Mouse (Mus musculus): ENCODE data around the gene Arhgap33.
A peak's percentile ranks its signal among the peaks of the same experiment; 100 is the strongest.

The Arhgap33 gene

DNA sequence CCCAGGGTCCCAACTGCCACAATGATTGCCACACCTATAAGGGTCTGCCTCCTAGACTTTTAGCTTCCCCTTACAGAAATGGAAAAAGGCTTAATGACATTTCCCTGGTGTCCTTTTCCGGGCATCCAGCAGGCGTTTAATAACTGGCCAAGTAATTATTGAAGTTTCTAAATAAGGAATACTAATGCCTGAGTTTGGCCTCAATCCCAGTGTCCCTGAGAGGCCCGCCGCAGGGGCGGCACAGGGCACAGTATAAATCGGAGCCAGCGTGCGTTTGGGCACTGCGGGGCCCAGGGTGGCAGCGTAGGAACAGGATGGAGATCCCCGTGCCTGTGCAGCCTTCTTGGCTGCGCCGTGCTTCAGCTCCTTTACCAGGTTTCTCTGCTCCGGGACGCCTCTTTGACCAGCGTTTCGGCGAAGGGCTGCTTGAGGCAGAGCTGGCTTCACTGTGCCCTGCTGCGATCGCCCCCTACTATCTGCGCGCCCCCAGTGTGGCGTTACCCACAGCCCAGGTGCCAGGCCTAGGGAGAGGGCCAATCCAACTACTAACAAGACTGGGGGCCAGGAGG is 18.2 kb upstream of the Arhgap33 start:
- no peak for DNase-seq (ENCODE audit: extremely low spot score, low read depth, low spot score)

DNA sequence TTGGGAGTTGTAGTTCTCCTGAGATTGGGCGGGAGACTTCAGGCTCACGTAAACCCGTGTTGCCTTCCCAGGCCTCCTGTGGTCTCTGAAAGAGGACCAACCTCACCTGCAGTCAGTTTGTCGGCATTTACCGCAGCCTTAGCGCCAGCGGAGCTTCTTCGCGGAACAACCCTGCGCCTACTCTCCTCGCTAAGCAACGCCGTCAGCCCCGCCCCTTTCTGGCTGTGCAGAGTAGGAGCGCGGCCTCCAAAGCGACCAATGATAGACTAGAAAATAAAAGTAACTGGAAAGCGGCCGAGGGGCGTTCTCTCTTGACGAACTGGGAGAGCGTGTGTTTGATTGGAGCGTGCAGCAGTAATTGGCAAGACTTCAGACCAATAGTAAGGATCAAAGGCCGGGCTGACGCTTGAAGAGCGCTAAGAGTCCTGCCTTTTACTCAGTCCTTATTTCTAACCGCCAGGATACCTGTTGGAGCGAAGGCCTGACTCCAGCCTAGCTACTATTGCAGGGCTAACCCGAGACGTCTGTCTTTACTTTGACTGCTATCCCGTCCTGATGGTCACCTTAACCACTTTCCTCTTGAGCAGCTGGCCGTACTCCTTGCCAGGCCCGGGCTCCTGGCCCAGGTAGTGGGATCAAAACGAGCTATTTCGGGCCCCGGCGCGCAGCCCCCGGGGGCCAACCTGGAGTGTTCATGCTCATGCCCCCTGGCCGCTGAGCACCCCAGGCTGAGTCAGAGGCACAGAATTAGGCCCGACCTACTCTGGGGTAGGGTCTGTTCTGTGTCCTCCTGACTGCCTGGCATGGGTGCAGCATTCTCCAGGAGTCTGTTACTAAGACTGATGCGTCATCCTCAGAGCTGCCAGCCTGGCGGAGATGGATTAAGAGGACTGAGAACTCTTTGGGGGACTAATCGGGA is 17.5 kb upstream of the Arhgap33 start, which contains the start of the genes Hspb6 and Proser3:
Hspb6 (plus strand) TSS at position 77 of the 919 bp plus-strand sequence.
Proser3 (minus strand) TSS at position 198 of the 919 bp plus-strand sequence.
- peak; percentile 94 for DNase-seq (ENCODE audit: extremely low spot score, low read depth, low spot score)

DNA sequence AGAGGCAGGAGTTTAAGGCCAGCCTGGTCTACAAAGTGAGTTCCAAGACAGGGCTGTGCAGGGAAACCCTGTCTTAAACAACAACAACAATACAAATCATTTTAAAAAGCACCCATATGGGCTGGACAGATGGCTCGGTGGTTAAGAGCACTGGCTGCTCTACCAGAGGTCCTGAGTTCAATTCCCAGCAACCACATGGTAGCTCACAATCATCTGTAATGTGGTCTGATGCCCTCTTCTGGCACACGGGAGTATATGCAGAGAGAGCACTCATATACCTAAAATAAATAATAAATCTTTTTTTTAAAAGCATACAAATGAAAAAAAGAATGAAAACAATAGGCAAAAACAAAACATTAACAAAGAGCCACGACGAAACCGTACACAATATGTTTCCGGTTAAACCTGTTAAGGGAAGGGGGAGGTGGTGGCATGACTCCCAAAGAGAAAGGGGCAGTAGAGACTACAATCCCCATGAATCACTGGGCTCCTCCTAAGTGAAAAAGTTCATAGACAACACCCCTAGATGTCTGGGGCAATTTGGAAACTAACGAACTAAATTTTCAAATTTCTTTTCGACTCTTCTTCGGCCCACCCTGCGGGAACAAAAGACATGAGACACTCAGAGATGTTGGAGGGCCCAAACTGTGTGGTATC is 16.7 kb upstream of the Arhgap33 start:
- no peak for DNase-seq (ENCODE audit: extremely low spot score, low read depth, low spot score)

DNA sequence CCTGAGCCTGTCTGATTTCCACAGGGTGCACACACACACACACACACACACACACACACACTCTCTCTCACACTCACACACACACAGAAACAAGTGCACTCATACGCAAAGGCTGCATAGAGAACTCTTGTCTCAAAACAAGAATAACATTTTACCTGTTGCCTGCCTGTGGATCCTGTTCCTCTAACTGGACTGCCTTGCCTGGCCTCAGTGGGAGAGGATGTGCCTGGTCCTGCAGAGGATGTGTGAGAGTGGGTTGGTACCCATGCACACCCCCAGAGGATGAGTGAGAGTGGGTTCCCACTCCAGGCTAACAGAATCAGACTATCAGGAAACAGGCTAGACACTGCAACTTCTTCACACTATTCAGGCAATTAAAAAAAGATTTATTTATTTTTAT is 15.7 kb upstream of the Arhgap33 start:
- no peak for DNase-seq (ENCODE audit: extremely low spot score, low read depth, low spot score)

DNA sequence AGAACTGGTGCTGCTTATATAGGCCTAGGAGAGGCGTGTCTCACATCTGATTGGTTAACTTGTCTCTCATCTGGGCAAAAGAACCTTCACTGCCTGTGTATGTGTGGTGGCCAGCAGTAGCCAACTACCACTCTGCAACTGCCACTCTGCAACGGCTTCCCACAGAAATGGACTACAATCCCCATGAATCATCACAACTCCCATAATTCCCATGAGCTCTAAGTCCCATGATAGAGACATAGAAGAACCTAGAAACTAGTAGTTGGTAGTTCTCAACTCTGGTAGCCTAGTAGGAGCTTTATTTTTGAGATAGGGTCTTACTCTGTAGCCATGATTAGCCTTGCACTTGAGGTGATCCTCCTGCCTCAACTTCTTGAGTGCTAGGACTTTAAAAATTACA is 15.0 kb upstream of the Arhgap33 start:
- DNase-seq (ENCODE audit: extremely low spot score, low read depth, low spot score): no peak

DNA sequence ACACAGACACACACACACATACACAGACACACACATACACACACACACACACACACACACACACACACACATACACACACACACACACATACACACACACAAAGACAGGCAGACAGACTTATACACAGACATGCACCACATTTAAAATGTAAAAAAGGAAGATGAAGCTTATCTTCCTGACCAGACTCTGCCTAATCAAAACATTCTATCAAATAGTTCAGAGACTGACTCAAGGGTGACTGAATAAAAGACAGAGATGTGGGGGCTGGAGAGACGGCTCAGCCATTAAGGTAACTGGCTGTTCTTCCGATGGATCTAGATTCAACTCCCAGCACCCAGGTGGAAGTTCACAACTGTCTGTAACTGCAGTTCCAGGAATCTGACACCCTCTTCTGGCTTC is 9.5 kb upstream of the Arhgap33 start:
- no peak for DNase-seq (ENCODE audit: extremely low spot score, low read depth, low spot score)

DNA sequence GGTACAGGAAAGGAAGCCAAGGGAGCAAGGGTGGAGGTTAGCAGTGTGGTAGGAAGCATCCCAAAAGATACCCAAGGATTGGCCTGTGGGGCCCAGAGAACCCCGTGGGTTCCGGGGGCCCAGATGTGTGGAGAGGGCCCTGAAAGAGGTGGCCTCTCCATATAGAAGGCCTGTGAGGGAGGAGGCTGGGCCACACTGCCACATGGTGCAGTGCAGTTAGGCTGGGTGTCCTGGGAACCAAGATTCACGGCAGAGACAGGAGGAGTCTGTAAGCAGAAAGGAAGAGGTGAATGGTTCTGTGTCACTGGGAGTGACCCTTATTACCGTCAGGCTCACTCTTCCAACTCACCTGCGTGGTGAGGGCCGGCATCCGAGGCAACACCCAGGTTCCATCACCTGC is 5.7 kb upstream of the Arhgap33 start:
- DNase-seq (ENCODE audit: extremely low spot score, low read depth, low spot score): no peak

DNA sequence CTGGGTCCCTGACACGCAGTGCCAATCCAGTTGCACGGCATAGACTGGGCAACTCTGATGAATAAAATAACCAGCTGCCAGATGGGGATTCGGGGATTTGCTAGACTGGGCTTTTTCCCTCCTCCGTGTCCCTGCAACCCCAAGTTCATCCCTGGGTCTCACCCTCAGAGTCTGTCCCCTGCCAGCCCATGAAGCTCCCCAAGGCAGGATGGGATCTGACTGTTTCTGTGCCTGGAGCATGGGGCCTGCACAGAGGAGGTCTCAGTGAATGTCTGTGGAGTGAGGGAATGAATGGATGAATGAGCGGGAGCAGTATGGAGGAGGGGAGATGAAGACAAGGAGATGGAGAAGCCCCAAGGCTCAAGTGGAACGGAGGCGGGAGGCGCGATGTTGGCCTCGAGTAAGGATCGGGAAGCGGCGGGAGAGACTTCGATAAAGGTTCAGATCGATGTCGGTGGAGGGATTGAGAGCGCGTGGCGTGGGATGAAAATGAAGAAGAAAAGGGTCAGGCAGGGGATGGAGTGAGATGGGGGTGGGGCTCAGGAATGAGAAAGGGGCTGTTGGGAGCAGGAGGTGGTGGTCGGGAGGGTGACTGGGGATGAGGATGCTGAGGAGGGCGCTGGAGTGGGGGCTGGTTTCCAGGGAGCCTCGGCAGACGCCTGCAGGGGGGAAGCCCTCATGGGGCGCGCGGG is 773 bp downstream of the Arhgap33 start:
- DNase-seq (ENCODE audit: extremely low spot score, low read depth, low spot score): no peak

DNA sequence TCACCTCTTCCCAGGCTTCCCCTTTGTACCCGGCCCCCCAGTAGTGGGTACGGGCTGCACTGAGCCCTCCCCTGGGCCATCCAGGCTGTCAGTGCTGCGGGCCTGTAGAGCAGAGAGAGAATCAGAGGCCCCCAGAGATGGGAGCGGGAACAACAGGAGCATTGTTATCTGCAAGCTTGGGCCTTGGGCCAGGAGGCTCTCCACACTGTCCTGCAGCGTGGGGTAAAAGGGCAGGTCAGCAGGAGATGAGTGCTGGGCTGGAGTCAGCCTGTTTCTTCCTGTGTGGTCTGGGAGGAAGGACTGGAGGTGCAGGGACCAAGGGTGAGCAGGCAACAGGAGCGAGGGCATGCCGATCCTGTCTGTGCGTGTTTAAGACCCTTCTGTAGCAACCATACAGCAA is 1.9 kb downstream of the Arhgap33 start:
- DNase-seq (ENCODE audit: extremely low spot score, low read depth, low spot score): no peak

DNA sequence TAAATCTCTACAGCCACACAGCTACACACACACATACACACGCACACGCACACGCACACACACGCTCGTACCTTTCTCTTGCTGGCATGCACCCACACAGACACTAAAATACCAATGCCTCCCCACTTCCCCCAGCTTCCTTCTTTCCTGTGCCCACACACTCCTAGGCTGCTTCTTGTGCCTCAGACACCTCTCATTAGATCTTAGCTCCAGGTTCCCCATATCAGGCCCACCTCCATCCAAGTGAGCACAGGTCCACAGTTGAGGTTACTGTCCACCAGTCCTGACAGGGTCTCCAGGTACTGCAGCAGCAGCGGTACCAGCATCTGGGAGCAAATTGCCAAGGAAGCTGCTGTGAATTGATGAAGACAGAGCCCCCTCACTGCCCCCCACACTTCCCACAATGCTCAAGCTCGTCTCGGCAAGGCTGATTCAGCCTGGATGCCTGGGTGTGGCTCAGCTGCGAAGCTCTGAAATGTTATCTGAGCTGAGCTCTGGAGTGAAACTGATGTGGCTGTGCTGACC is 3.5 kb downstream of the Arhgap33 start:
- DNase-seq (ENCODE audit: extremely low spot score, low read depth, low spot score): no peak

DNA sequence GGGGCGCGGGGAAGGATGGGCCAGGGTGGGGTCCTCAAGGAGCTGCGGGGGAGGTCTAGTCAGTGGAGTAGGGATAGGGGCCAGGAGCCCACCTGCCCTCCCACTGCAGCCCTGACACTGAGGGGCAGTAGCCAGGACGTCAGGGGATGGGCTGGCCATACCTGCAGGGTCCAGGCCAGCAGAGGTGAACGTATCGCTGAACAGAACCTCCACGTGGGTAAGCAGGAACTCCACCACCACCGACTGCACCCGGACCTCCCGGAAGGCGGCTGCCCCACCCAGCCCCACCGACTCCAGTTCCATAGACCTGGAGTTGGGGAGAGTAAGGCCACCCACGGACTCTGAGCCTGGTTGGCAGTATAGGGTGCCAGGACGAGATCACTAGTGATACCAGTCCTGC is 7.9 kb downstream of the Arhgap33 start:
- no peak for DNase-seq (ENCODE audit: extremely low spot score, low read depth, low spot score)

DNA sequence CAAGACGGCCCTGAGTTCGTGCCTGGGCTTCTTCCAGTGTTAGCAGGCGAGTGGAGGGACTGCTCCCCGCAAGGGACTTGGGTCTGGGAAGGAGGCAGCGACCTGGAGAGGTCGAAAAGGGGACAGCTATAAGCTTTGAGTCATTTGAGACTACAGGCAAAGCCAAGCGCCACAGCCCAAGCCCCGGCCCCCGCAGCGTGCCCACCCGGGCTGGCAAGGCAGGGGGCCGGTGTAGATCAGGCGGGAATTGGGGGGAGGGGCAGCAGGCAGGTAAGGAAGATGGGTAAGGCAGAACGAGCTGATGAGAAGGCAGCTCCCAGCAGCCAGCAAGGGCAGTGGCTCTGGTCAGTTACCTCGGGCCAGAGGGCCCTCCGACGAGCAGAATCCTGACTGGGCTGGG is 8.5 kb downstream of the Arhgap33 start:
- DNase-seq (ENCODE audit: extremely low spot score, low read depth, low spot score): no peak

DNA sequence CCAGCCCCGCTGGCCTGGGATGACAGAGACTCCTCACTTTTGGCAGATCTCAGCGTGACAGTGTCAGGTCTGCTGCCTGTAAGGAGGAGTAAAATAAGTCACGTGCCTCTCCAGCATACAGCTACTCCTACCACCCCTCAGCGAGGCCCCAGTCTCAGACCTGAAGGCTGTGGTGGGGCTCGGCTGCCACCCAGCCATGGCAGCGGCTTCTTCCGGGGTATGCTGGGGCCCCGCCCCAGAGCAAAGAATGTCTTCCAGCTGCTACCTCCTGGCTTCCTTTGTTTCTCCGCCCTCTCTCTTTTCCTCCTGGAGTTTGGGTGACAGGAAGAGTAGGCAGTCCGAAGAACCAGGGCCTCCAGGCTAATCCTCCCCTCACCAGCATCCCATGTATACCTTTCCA is 8.9 kb downstream of the Arhgap33 start:
- DNase-seq (ENCODE audit: extremely low spot score, low read depth, low spot score): no peak

DNA sequence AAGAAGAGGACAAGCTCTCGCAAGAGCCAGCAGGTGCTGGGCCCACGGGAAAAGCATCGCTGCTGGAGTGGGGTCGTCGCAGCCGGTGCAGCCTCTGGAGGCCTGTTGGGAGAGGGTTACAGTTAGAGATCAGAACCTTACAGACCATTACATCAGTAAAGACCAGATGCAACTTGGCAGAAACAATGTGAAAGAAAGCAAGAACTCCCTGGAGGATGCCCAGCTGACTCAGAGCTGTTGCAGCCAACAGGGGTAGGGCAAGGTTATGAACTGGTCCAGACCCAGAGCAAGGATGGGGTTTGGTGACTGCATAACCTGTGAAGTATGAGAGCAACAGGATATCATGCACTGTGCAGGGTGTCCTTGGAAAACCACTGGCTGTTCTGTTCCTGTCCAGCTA is 10.4 kb downstream of the Arhgap33 start:
- DNase-seq (ENCODE audit: extremely low spot score, low read depth, low spot score): no peak

DNA sequence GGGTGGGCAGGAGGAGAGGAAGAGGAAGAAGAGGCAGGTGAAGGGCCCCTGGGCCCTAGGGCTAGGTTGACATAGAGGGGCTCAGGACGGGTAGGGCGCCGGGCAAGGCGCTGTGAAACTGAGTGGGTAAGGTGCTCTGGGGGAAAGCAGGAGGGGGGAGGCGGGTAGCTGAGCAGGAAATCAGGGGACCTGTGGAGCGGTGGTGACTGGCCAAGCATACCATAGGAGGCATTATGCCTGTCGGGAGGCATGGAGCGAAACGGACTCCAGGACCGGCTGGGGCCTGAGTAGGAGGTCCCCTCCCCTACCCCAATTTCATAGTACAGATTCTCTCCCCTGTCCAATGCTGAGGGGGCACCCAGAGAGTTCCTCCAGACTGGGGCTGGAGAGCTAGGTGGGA is 12.0 kb downstream of the Arhgap33 start:
- DNase-seq (ENCODE audit: extremely low spot score, low read depth, low spot score): no peak

DNA sequence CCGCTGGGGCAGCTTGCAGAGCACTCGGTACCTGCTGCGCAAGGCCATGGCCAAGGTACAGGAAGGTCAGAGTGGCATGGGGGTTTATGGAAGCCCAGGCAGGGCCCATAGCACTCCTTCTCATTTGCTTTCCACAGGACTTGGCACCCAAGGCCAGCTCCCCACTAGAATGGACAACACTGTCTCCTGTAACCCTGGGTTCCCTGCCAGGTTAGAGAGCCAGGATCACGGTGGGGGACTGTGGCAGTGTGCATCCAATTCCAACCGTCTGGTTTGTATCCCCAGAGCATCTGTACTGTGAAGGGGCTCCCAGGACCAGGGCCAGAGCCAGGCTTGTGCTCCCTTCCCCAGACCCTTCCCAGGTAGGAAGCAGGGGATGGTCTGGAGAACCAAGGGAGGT is 14.0 kb downstream of the Arhgap33 start:
- no peak for DNase-seq (ENCODE audit: extremely low spot score, low read depth, low spot score)

DNA sequence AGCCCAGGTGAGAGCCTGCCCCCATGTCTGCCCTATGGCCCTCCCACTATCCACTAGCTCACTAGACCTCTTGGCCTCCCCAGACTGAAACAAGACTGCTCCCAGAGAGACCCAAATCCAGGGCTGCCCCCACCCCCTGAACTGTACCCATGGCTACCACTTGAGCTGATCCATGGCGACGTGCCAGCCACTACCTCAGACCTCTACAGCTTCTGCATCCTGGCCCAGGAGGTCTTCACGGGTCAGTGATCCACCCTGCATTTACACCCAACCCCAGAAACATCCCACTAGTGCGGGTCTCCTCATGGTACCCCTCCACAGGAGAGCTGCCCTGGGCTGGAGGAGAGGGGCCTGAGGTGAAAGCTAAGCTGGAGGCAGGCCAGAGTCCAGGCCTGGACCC is 14.5 kb downstream of the Arhgap33 start:
- no peak for DNase-seq (ENCODE audit: extremely low spot score, low read depth, low spot score)

DNA sequence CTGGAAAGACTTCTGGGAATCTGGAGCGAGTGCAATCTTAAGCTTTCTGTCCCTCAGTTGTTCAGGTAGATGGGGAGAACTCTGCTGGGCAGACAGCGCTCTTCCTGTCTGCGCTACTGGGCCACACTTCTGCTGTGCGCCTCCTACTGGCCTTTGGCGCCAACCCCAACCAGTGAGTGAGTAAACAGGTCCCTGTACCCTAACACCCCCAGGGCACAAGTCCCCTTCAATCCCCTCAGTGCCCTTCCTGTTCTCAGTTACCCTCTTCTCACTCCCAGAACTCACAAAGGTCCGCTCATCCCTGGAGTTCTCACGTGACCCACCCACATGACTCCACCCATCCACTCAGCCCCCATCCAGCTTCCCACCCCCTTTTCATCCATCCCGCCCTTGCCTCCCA is 16.5 kb downstream of the Arhgap33 start:
- DNase-seq (ENCODE audit: extremely low spot score, low read depth, low spot score): no peak

DNA sequence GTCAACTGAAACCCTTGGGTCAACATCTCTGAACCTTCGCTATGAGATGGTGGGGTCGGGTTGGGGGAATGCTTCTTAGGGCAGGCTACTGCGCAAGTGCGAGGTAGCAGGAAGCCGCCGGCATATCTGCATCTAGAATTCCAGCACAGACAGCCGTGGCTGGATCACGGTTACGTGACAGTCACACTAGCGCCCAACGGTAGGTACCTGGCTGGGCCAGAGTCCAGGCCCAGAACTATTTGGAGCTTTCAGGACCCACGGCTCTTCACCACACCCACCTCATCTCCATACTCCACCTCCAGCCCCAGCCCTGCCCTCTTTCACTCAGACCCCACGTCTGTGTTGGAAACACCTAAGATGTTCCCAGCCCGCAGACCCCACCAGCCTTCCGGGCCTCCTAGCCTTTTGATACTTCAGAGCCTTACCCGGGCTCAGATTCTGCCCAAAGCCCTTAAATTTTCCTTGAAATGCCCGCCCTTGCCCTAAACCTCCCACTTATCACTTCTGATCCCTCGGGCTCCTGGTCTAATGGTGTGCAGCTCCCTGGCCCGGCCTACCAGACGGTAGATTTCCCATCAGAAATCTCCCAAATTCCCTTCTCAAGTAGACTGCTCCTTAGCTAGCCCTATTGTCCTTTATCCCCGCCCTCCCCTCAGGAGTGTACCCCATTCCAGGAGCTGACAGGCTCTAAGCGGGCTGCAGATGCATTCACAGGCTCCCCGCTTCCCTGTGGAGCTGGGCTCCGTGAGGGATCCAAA is 19.7 kb downstream of the Arhgap33 start:
- no peak for DNase-seq (ENCODE audit: extremely low spot score, low read depth, low spot score)

DNA sequence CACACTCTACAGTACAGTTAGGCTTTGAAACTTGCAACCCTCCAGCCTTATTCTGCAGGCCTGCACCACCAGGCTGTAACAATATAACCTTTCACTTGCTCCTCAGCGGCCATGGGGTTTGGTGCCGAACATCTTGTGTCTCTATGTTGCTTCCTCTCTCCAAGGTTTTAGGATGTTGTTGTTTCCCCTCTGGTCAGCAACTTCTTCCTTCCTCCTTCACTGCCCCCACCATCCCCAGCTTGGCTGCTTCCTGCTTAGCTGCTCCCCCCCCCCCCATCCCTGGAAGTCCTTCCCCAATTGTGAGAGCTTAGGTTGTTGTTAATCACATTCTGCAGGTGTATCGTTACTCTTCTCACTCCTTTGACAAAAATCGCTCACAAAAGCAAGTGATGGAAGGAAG is 26.8 kb downstream of the Arhgap33 start:
- no peak for DNase-seq (ENCODE audit: extremely low spot score, low read depth, low spot score)

Measured in hindlimb bud, embryonic 11.5 days (tissue).